Mouse (Mus musculus) erythroblast, embryonic 14.5 days (primary cell): Measurements from ENCODE around the gene Acvrl1.

ENCODE experiments used
- GATA1 ChIP-seq: IDR thresholded peaks from 2 replicates; pipeline ENCODE4 v1.6.1; 2012; ENCODE audit warnings: low read length, inconsistent platforms, mixed read lengths
- TAL1 ChIP-seq: IDR thresholded peaks from 3 replicates; pipeline ENCODE4 v1.6.1; 2012; ENCODE audit warnings: low read length, inconsistent platforms, mixed read lengths

DNA sequence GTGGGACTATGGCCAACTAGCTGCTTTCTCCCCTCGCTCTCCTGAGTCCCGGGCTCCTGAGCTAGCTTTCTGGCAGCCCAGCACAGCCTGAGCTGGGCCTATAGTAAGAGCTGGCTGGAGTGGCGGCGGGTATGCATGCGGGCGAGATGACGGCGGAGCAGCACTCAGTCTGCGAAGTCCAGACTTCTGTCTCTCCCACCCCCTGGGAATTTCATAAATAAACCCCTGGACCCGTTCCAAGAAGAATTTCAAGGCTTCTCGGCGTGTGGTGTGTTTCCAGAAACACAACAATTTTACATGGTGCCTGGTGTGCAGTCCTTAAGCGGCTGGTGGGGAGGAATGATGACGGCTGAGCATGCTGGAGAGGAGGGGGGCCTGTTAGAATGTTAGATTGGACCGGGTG, 34.7 kb downstream of the Acvrl1 start:
- TF ChIP-seq GATA1 (no peak), TAL1 (no peak)
